Mouse (Mus musculus) midbrain, postnatal 0 days (tissue): ENCODE results near the gene St6galnac4. TPM values are rescaled to one million over a fixed set of nuclear protein-coding genes. Genes with fewer than 3 reads are reported as not detected.

Experiments used
- ATAC-seq: fragments of 200-750 bp; cut with Nextera tagmentation; 2 replicates; pipeline ENCODE4 v1.8.0; 2017; ENCODE audit warnings: moderate number of reproducible peaks, mild to moderate bottlenecking, moderate TSS enrichment, moderate library complexity; ENCODE audit not compliant: low FRiP score
- DNase-seq: peaks from one replicate; pipeline ENCODE4 v3.0.0-alpha.2; 2015; ENCODE audit warnings: low spot score
- H3K27ac ChIP-seq: fragments of 300-500 bp; sonication (generic); 2 replicates; pipeline ENCODE4 v1.5.1; 2014; ENCODE audit warnings: low read depth, mild to moderate bottlenecking, low read length, mixed read lengths
- H3K27me3 ChIP-seq: fragments of 300-500 bp; sonication (generic); 2 replicates; pipeline ENCODE4 v1.6.1; 2014; ENCODE audit warnings: low read length, control low read depth, mixed read lengths; ENCODE audit not compliant: insufficient read depth
- H3K36me3 ChIP-seq: fragments of 300-500 bp; sonication (generic); 2 replicates; pipeline ENCODE4 v1.6.1; 2014; ENCODE audit warnings: low read length, control low read depth, mixed read lengths; ENCODE audit not compliant: insufficient read depth
- H3K4me1 ChIP-seq: fragments of 300-500 bp; sonication (generic); 2 replicates; pipeline ENCODE4 v1.6.1; 2014; ENCODE audit warnings: mild to moderate bottlenecking, control low read depth, antibody characterized with exemption, low read length, mixed read lengths; ENCODE audit not compliant: insufficient read depth
- H3K4me2 ChIP-seq: fragments of 300-500 bp; sonication (generic); 2 replicates; pipeline ENCODE4 v1.6.1; 2014; ENCODE audit warnings: low read depth, mild to moderate bottlenecking, low read length, mixed read lengths; ENCODE audit not compliant: poor library complexity, severe bottlenecking
- H3K4me3 ChIP-seq: fragments of 300-500 bp; sonication (generic); 2 replicates; pipeline ENCODE4 v1.5.1; 2014; ENCODE audit warnings: low read depth, mild to moderate bottlenecking, low read length, moderate library complexity
- H3K9ac ChIP-seq: fragments of 300-500 bp; sonication (generic); replicated peaks from 2 replicates; pipeline ENCODE4 v1.6.1; 2014; ENCODE audit warnings: mild to moderate bottlenecking, low read length, moderate library complexity, mixed read lengths; ENCODE audit not compliant: poor library complexity, severe bottlenecking
- H3K9me3 ChIP-seq: fragments of 300-500 bp; sonication (generic); 2 replicates; pipeline ENCODE4 v1.6.1; 2016; ENCODE audit warnings: low read length, control low read depth
- CTCF ChIP-seq: IDR thresholded peaks from 2 replicates; pipeline ENCODE4 v1.5.1; 2016; ENCODE audit warnings: antibody characterized with exemption, mild to moderate bottlenecking
- WGBS: fragments of 180-500 bp; shearing (Covaris S2); extraction: QIAGEN DNeasy Blood & Tissue Kit; methylation state at CpG from one replicate; pipeline ENCODE4 v1.1.7; 2014; 5-methylcytosine and 5-hydroxymethylcytosine counted together
- polyA plus RNA-seq: library from polyadenylated mRNA; unstranded; fragments of >200 nt; fragmentation: Nextera tagmentation; extraction: Ambion mirVana; gene quantifications from 2 replicates; pipeline ENCODE4 v1.2.1, GENCODE M21; 2015
- total RNA-seq: library from RNA; depleted of rRNA; stranded (reverse); fragments of >200 nt; gene quantifications from 2 replicates; pipeline ENCODE4 v1.2.3, GENCODE M21; 2014; rRNA removed

St6galnac4 gene
- total RNA-seq (50.9 and 51.1 TPM in 2 replicates), polyA plus RNA-seq (38.0 and 38.6 TPM in 2 replicates)

- peak within 1 kb of the TSS; percentile 61 for H3K4me3 ChIP-seq
- ATAC-seq (peak; percentile 72), DNase-seq (peak; percentile 95)
- peak within 1 kb of the TSS; percentile 64 for H3K9ac ChIP-seq
- H3K4me2 ChIP-seq, result peak within 1 kb of the TSS; percentile 54
- no peaks in the 10 kb centered on the region for H3K9me3 ChIP-seq
- WGBS, result under 1% methylated on average over 36 of the region's 38 CpGs
- peak within 1 kb of the TSS; percentile 32; the same call in 1 of the 2 replicates for H3K27ac ChIP-seq
- H3K36me3 ChIP-seq, result 0 out of 2 replicates have a peak, but pooled peaks cover 6% of the 10 kb centered on the region
- H3K27me3 ChIP-seq, result no peaks in the 10 kb centered on the region
- peaks cover 16% of the 10 kb centered on the region for H3K4me1 ChIP-seq
- peak; percentile 69 for TF ChIP-seq CTCF
Observed at GRCm38 (mm10) chr2:32586871-32587351, at the start of gene St6galnac4. Gene St6galnac4 (plus strand): TSS chr2:32587095.

GRCm38 (mm10) chr2:32537360-32537905 is 49.5 kb upstream of the St6galnac4 start:
- H3K36me3 ChIP-seq, result no peaks in the 10 kb centered on the region
- no peaks in the 10 kb centered on the region for H3K9me3 ChIP-seq
- TF ChIP-seq CTCF, result no peak
- peak; percentile 25 for DNase-seq
- peak overlapping the region; percentile 65 for H3K4me2 ChIP-seq
- peaks cover 13% of the 10 kb centered on the region for H3K4me1 ChIP-seq
- H3K4me3 ChIP-seq, result peak overlapping the region; percentile 92
- H3K27ac ChIP-seq, result peak overlapping the region; percentile 91
- ATAC-seq, result no peak
- peak overlapping the region; percentile 94 for H3K9ac ChIP-seq
- H3K27me3 ChIP-seq, result no peaks in the 10 kb centered on the region
- WGBS, result 11% methylated on average over 9 of the region's 9 CpGs

GRCm38 (mm10) chr2:32537941-32538340 is 49.0 kb upstream of the St6galnac4 start:
- ATAC-seq (no peak), DNase-seq (no peak)
- no peaks in the 10 kb centered on the region for H3K27me3 ChIP-seq
- no peak overlapping the region; the same call in 1 of the 2 replicates for H3K9ac ChIP-seq
- 75% methylated on average over 5 of the region's 5 CpGs for WGBS
- no peaks in the 10 kb centered on the region for H3K9me3 ChIP-seq
- no peaks in the 10 kb centered on the region for H3K36me3 ChIP-seq
- no peak for TF ChIP-seq CTCF
- no peak overlapping the region for H3K27ac ChIP-seq
- H3K4me3 ChIP-seq, result peak overlapping the region; percentile 92
- peaks cover 13% of the 10 kb centered on the region for H3K4me1 ChIP-seq
- H3K4me2 ChIP-seq, result peak overlapping the region; percentile 65

GRCm38 (mm10) chr2:32538461-32538860 is 48.4 kb upstream of the St6galnac4 start:
- H3K9me3 ChIP-seq, result no peaks in the 10 kb centered on the region
- no peaks in the 10 kb centered on the region for H3K36me3 ChIP-seq
- 45% methylated on average over 4 of the region's 4 CpGs for WGBS
- H3K4me3 ChIP-seq, result peak overlapping the region; percentile 92
- ATAC-seq (no peak), DNase-seq (peak; percentile 19)
- H3K4me1 ChIP-seq, result peaks cover 13% of the 10 kb centered on the region
- TF ChIP-seq CTCF, result no peak
- H3K27me3 ChIP-seq, result no peaks in the 10 kb centered on the region
- H3K27ac ChIP-seq, result no peak overlapping the region
- H3K9ac ChIP-seq, result no peak overlapping the region; the same call in 1 of the 2 replicates
- peak overlapping the region; percentile 65 for H3K4me2 ChIP-seq

GRCm38 (mm10) chr2:32539452-32539981 is 47.4 kb upstream of the St6galnac4 start:
- ATAC-seq, result no peak
- 78% methylated on average over 14 of the region's 14 CpGs for WGBS

GRCm38 (mm10) chr2:32541333-32541908 is 45.5 kb upstream of the St6galnac4 start:
- Histone ChIP-seq H3K4me1 (peaks cover 13% of the 10 kb centered on the region), H3K27ac (no peak overlapping the region), H3K9ac (no peak overlapping the region), H3K36me3 (no peaks in the 10 kb centered on the region), H3K27me3 (no peaks in the 10 kb centered on the region), H3K4me2 (no peak overlapping the region), H3K4me3 (no peak overlapping the region), H3K9me3 (no peaks in the 10 kb centered on the region)
- no peak for ATAC-seq
- 94% methylated on average over 2 of the region's 2 CpGs for WGBS
- no peak for DNase-seq
- no peak for TF ChIP-seq CTCF

More at GRCm38 (mm10) chr2:32539452-32539981, 47.4 kb upstream of the St6galnac4 start:
- Histone ChIP-seq H3K27ac (no peak overlapping the region), H3K9me3 (no peaks in the 10 kb centered on the region), H3K4me2 (peak overlapping the region; percentile 65; the same call in 1 of the 2 replicates), H3K9ac (no peak overlapping the region), H3K4me1 (peaks cover 13% of the 10 kb centered on the region), H3K4me3 (no peak overlapping the region), H3K36me3 (no peaks in the 10 kb centered on the region), H3K27me3 (no peaks in the 10 kb centered on the region)
- no peak for DNase-seq
- TF ChIP-seq CTCF, result no peak
